Mouse (Mus musculus) heart, postnatal 36 days (tissue): ENCODE data around the gene Gcnt2. TPM values are rescaled to one million over a fixed set of nuclear protein-coding genes. Genes with fewer than 3 reads are reported as not detected.
"Not testable (repeated sequence)": the region's sequence is repeated elsewhere in the genome, so short reads cannot be mapped to it uniquely, and the experiment has no call there.

Experiments used
- DNase-seq, 2 experiments: peaks; one replicate each; pipeline ENCODE4 v3.0.0; 2021 to 2022
- intact Hi-C: fragments of 180-260 bp; cut with DNase I; formaldehyde crosslinking; loops from one replicate; pipeline ENCODE4 v1.15.1; 2025
- microRNA-seq, 2 experiments: library from miRNA; unstranded; fragments of <30 nt; microRNA quantifications; one replicate each; pipeline ENCODE4 v1.2.0; 2021; ENCODE audit warnings: borderline number of aligned reads in 2 of 2
- total RNA-seq, 2 experiments: library from RNA; stranded (reverse); gene quantifications; 2 replicates each; pipeline ENCODE4 v1.2.3; 2021

Gcnt2 gene
- total RNA-seq, 2 experiments from 2014 or later: 9.0 to 11.9 TPM

GRCm38 (mm10) chr13:40978652-40979051 is 119.1 kb downstream of the Gcnt2 start:
- no peak for DNase-seq
- intact Hi-C loops: loop anchor here (2.0 to 5.0 kb wide), 2 partner anchors 92 to 196 kb away; no protein-coding TSS in a partner anchor

GRCm38 (mm10) chr13:40979321-40979720 is 119.8 kb downstream of the Gcnt2 start:
- no peak for DNase-seq
- intact Hi-C loops: loop anchor here (2.0 to 5.0 kb wide), 2 partner anchors 93 to 197 kb away; no protein-coding TSS in a partner anchor

DNA sequence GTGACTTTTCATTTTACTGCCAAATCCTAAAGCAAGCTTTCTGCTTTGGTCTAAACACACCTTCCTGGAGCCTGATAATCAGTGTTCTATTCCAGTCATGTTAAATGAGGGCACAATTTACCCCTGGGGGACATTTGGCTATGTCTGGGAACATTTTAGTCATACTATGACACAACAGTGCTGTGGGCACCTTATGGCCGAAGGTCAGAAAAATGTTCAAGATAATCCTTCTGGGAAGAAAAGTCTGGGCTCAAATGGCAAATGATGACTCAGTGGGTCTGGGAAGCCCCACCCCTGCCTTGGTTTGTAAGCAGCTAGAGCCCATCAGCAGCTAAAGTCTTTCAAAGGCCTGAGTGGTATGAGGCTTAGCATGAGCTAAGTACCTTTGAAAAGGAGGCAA is 123.2 kb downstream of the Gcnt2 start:
- no peak for DNase-seq
- intact Hi-C loops: no loop called here

DNA sequence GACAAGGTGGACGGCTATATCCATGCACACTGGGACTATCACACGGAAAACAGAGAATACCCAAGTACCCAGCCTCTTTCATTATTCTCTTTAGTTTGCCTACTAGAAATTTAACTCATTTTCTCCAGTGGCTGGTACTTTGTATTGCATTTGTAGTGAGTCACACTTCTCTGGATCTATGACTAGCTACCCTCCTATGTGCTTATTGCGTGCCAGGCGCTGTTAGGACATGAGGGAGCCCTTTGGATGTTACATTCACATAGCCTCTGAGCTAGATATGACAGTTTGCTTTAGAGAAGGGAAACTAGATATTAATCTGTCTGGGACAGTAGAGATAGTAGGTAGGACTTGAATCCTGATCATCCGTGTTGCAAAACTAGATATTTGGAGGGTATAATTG is 126.5 kb downstream of the Gcnt2 start:
- intact Hi-C loops: no loop called here
- DNase-seq: no peak

DNA sequence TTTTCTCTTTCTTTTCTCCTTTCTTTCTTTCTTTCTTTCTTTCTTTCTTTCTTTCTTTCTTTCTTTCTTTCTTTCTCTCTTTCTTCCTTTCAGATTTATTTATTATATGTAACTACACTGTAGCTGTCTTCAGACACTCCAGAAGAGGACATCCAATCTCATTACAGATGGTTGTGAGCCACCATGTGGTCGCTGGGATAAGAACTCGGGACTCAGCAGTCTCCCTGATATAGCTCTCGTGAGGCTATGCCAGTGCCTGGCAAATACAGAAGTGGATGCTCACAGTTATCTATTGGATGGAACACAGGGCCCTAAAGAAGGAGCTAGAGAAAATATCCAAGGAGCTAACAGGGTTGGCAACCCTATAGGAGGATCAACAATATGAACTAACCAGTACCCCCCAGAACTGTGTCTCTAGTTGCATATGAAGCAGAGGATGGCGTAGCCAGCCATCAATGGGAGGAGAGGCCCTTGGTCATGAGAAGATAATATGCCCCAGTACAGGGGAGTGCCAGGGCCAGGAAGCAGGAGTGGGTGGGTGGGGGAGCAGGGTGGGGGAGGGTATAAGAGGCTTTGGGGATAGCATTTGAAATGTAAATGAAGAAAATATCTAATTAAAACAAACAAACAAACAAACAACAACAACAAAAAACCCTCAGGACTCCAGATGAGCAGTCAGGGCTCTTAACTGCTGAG is 128.2 kb downstream of the Gcnt2 start:
- DNase-seq, intact Hi-C loops: not testable (repeated sequence)

GRCm38 (mm10) chr13:40988418-40988817 is 128.9 kb downstream of the Gcnt2 start:
- DNase-seq: no peak
- intact Hi-C loops: no loop called here

- DNase-seq: no peak
- intact Hi-C loops: no loop called here
These were observed 135.1 kb downstream of the Gcnt2 start for GRCm38 (mm10) chr13:40994487-40995263.

DNA sequence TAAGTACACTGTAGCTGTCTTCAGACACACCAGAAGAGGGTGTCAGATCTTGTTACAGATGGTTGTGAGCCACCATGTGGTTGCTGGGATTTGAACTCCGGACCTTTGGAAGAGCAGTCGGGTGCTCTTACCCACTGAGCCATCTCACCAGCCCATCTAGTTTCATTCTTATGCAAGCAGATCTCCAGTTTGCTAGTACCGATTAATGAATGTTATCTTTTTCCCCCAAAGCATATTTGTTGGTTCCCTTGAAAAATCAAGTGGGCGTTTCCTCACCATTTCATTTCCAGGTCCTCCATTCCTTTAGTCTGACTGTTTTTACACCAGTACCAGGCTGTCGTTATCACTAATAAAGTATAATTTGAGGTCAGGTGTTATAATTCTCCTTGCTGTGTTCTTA is 139.0 kb downstream of the Gcnt2 start:
- intact Hi-C loops, DNase-seq: not testable (repeated sequence)

GRCm38 (mm10) chr13:41000140-41000925 is 140.8 kb downstream of the Gcnt2 start:
- intact Hi-C loops: loop anchor here (1.0 kb wide), 1 partner anchor 19 kb away; no protein-coding TSS in a partner anchor
- peak in 1 of 2 experiments; percentile 51 for DNase-seq

- intact Hi-C loops: loop anchor here (1.0 kb wide), 2 partner anchors 15 to 20 kb away; partner anchors contain the start of gene Tmem14c
- peak; percentile 94 to 97 for DNase-seq
These were observed 141.5 kb downstream of the Gcnt2 start, which contains the start of gene Pak1ip1 for GRCm38 (mm10) chr13:41000926-41001639. TSS of gene Pak1ip1 (plus strand) at chr13:41001023.

DNA sequence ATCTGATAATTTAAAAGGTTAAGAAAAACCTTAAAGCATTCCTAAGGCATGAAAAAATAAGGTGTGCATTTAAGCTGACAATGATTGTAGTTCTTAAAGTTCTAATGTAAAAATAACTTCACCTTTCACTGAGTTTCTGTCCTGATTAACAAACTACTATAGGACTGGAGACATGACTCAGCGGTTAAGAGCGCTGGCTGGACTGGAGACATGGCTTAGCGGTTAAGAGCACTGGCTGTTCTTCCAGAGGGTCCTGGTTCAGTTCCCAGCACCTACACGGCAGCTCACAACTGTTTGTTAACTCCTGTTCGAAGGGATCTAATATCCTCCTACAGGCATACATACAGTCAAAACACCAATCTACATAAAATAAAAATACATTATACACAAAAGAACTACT is 142.4 kb downstream of the Gcnt2 start:
- intact Hi-C loops: no loop called here

GRCm38 (mm10) chr13:41006244-41006643 is 146.7 kb downstream of the Gcnt2 start:
- DNase-seq: no peak
- intact Hi-C loops: no loop called here

More for the DNA sequence above, 142.4 kb downstream of the Gcnt2 start:
- no peak for DNase-seq

- no peak for DNase-seq
- intact Hi-C loops: no loop called here
These were observed 148.7 kb downstream of the Gcnt2 start for GRCm38 (mm10) chr13:41008271-41008670.

- no peak for DNase-seq
- intact Hi-C loops: no loop called here
These were observed 149.4 kb downstream of the Gcnt2 start for GRCm38 (mm10) chr13:41008946-41009345.

Small RNAs within 50 kb of the gene (microRNA-seq; reads per million reads assigned to microRNA genes)
- 0 reads per million in 2 experiments for gene Mir5124a

Other genes with a start within 250 kb of the Gcnt2 start
- under 1 TPM; 0.11 to 0.36 TPM for gene Tfap2a, start 121.4 kb upstream of the Gcnt2 start, total RNA-seq
- gene Pak1ip1, start 141.3 kb downstream of the Gcnt2 start, total RNA-seq: 10 to 100 TPM; 26.5 to 29.6 TPM
- gene Tmem14c, start 156.5 kb downstream of the Gcnt2 start, total RNA-seq: 100 to 1,000 TPM; 180 to 198 TPM
- not detected for gene Mak, start 220.0 kb downstream of the Gcnt2 start, total RNA-seq